Mouse (Mus musculus) olfactory bulb, adult 2 months (tissue): ENCODE results near the gene Mfsd13b.

Experiments used
- CTCF ChIP-seq: fragments of 200-500 bp; IDR thresholded peaks from 2 replicates; pipeline ENCODE4 v1.5.1; 2012; ENCODE audit warnings: low read depth, mild to moderate bottlenecking, low read length, moderate library complexity; ENCODE audit not compliant: insufficient read depth
- POLR2A ChIP-seq: fragments of 200-500 bp; IDR thresholded peaks from 2 replicates; pipeline ENCODE4 v1.6.1; 2012; ENCODE audit warnings: mild to moderate bottlenecking, low read depth, low read length, moderate library complexity; ENCODE audit not compliant: insufficient read depth

- no peak for TF ChIP-seq CTCF
- no peak for TF ChIP-seq POLR2A
Measured at GRCm38 (mm10) chr7:121026300-121026699, 44.0 kb downstream of the Mfsd13b start.
